Mouse (Mus musculus) neural tube, embryonic 14.5 days (tissue): ENCODE results near the gene Higd1c. TPM values are rescaled to one million over a fixed set of nuclear protein-coding genes. Genes with fewer than 3 reads are reported as not detected.
A peak's percentile ranks its signal among the peaks of the same experiment; 100 is the strongest.

Experiments used
- ATAC-seq: fragments of 200-750 bp; cut with Nextera tagmentation; 2 replicates; pipeline ENCODE4 v1.8.0; 2017; ENCODE audit warnings: low read depth, mild to moderate bottlenecking, moderate TSS enrichment, moderate library complexity
- H3K27ac ChIP-seq: fragments of 300-500 bp; sonication (generic); 2 replicates; pipeline ENCODE4 v1.5.1; 2014; ENCODE audit warnings: low read depth, mild to moderate bottlenecking, control low read depth, low read length, moderate library complexity, mixed read lengths
- H3K27me3 ChIP-seq: fragments of 300-500 bp; sonication (generic); 2 replicates; pipeline ENCODE4 v1.6.1; 2014; ENCODE audit warnings: low read length; ENCODE audit not compliant: control insufficient read depth, insufficient read depth
- H3K36me3 ChIP-seq: fragments of 300-500 bp; sonication (generic); 2 replicates; pipeline ENCODE4 v1.6.1; 2014; ENCODE audit warnings: low read length, mixed read lengths; ENCODE audit not compliant: control insufficient read depth, insufficient read depth
- H3K4me1 ChIP-seq: fragments of 300-500 bp; sonication (generic); 2 replicates; pipeline ENCODE4 v1.6.1; 2014; ENCODE audit warnings: low read length; ENCODE audit not compliant: control insufficient read depth, insufficient read depth
- H3K4me2 ChIP-seq: fragments of 300-500 bp; sonication (generic); 2 replicates; pipeline ENCODE4 v1.6.1; 2014; ENCODE audit warnings: mild to moderate bottlenecking, low read depth, low read length, control low read depth
- H3K4me3 ChIP-seq: fragments of 300-500 bp; sonication (generic); 2 replicates; pipeline ENCODE4 v1.5.1; 2014; ENCODE audit warnings: low read depth, low read length, control low read depth, mixed read lengths
- H3K9ac ChIP-seq: fragments of 300-500 bp; sonication (generic); replicated peaks from 2 replicates; pipeline ENCODE4 v1.6.1; 2014; ENCODE audit warnings: low read depth, mild to moderate bottlenecking, control low read depth, low read length, mixed read lengths
- H3K9me3 ChIP-seq: fragments of 300-500 bp; sonication (generic); 2 replicates; pipeline ENCODE4 v1.6.1; 2016; ENCODE audit warnings: low read length; ENCODE audit not compliant: control insufficient read depth
- WGBS: fragments of 180-500 bp; shearing (Covaris S2); extraction: QIAGEN DNeasy Blood & Tissue Kit; methylation state at CpG from one replicate; pipeline ENCODE4 v1.1.7; 2014; 5-methylcytosine and 5-hydroxymethylcytosine counted together
- polyA plus RNA-seq: library from polyadenylated mRNA; unstranded; fragments of >200 nt; fragmentation: Nextera tagmentation; extraction: Ambion mirVana; gene quantifications from 2 replicates; pipeline ENCODE4 v1.2.1, GENCODE M21; 2014

Higd1c gene
- polyA plus RNA-seq, 1 experiment from 2014 or later: not detected

- ATAC-seq: peak; percentile 58
- H3K27me3 ChIP-seq: peaks cover 10% of the 10 kb centered on the region
- H3K27ac ChIP-seq: peak overlapping the region; percentile 39; the same call in 1 of the 2 replicates
- no peaks in the 10 kb centered on the region for H3K36me3 ChIP-seq
- peak overlapping the region; percentile 94 for H3K9ac ChIP-seq
- H3K4me2 ChIP-seq: peak overlapping the region; percentile 78
- H3K9me3 ChIP-seq: no peaks in the 10 kb centered on the region
- peaks cover 17% of the 10 kb centered on the region for H3K4me1 ChIP-seq
- WGBS: under 1% methylated on average over 41 of the region's 44 CpGs
- H3K4me3 ChIP-seq: peak overlapping the region; percentile 96
Observed at GRCm38 (mm10) chr15:100422476-100422875, 58.1 kb downstream of the Higd1c start.

- H3K4me3 ChIP-seq: peak overlapping the region; percentile 96
- H3K9me3 ChIP-seq: no peaks in the 10 kb centered on the region
- peak overlapping the region; percentile 39; the same call in 1 of the 2 replicates for H3K27ac ChIP-seq
- ATAC-seq: peak; percentile 98
- under 1% methylated on average over 60 of the region's 65 CpGs for WGBS
- no peaks in the 10 kb centered on the region for H3K36me3 ChIP-seq
- peaks cover 10% of the 10 kb centered on the region for H3K27me3 ChIP-seq
- H3K4me1 ChIP-seq: peaks cover 17% of the 10 kb centered on the region
- H3K9ac ChIP-seq: peak overlapping the region; percentile 94
- H3K4me2 ChIP-seq: peak overlapping the region; percentile 78
Observed at GRCm38 (mm10) chr15:100422899-100423860, 58.8 kb downstream of the Higd1c start.

GRCm38 (mm10) chr15:100423916-100424315 is 59.6 kb downstream of the Higd1c start:
- Histone ChIP-seq H3K9me3 (no peaks in the 10 kb centered on the region), H3K4me3 (no peak overlapping the region; the same call in 1 of the 2 replicates), H3K9ac (no peak overlapping the region), H3K4me2 (peak overlapping the region; percentile 78), H3K36me3 (no peaks in the 10 kb centered on the region), H3K27ac (no peak overlapping the region), H3K27me3 (peaks cover 10% of the 10 kb centered on the region), H3K4me1 (peaks cover 17% of the 10 kb centered on the region)
- WGBS: 4% methylated on average over 14 of the region's 14 CpGs
- ATAC-seq: no peak

GRCm38 (mm10) chr15:100424396-100425122 is 60.2 kb downstream of the Higd1c start, which contains the start of gene Slc11a2:
Gene Slc11a2 (minus strand): TSS chr15:100425072.
- H3K4me1 ChIP-seq: peaks cover 14% of the 10 kb centered on the region
- peak within 1 kb of the TSS; percentile 78; the same call in 1 of the 2 replicates for H3K4me2 ChIP-seq
- peaks cover 10% of the 10 kb centered on the region for H3K27me3 ChIP-seq
- no peak within 1 kb of the TSS; the same call in 1 of the 2 replicates for H3K4me3 ChIP-seq
- ATAC-seq: no peak
- no peaks in the 10 kb centered on the region for H3K36me3 ChIP-seq
- H3K9ac ChIP-seq: no peak within 1 kb of the TSS
- H3K27ac ChIP-seq: no peak within 1 kb of the TSS
- H3K9me3 ChIP-seq: no peaks in the 10 kb centered on the region
- WGBS: 29% methylated on average over 17 of the region's 17 CpGs

GRCm38 (mm10) chr15:100428296-100428905 is 64.1 kb downstream of the Higd1c start:
- no peak overlapping the region for H3K27ac ChIP-seq
- no peaks in the 10 kb centered on the region for H3K36me3 ChIP-seq
- H3K4me2 ChIP-seq: no peak overlapping the region
- H3K4me3 ChIP-seq: no peak overlapping the region
- no peak for ATAC-seq
- peaks cover 3% of the 10 kb centered on the region; the same call in 1 of the 2 replicates for H3K4me1 ChIP-seq
- H3K9ac ChIP-seq: no peak overlapping the region
- no peaks in the 10 kb centered on the region for H3K9me3 ChIP-seq
- peaks cover 7% of the 10 kb centered on the region; the same call in 1 of the 2 replicates for H3K27me3 ChIP-seq
- 80% methylated on average over 13 of the region's 13 CpGs for WGBS

GRCm38 (mm10) chr15:100429959-100430565 is 65.7 kb downstream of the Higd1c start:
- Histone ChIP-seq H3K27me3 (peaks cover 3% of the 10 kb centered on the region; the same call in 1 of the 2 replicates), H3K4me1 (no peaks in the 10 kb centered on the region), H3K9ac (no peak overlapping the region), H3K4me3 (no peak overlapping the region), H3K9me3 (no peaks in the 10 kb centered on the region), H3K27ac (no peak overlapping the region), H3K4me2 (no peak overlapping the region), H3K36me3 (no peaks in the 10 kb centered on the region)
- WGBS: 71% methylated on average over 11 of the region's 11 CpGs
- no peak for ATAC-seq

- Histone ChIP-seq H3K9ac (no peak overlapping the region), H3K27me3 (no peaks in the 10 kb centered on the region), H3K9me3 (no peaks in the 10 kb centered on the region), H3K36me3 (no peaks in the 10 kb centered on the region), H3K4me2 (no peak overlapping the region), H3K27ac (no peak overlapping the region), H3K4me1 (no peaks in the 10 kb centered on the region), H3K4me3 (no peak overlapping the region)
- no peak for ATAC-seq
- 77% methylated on average over 4 of the region's 4 CpGs for WGBS
Observed at GRCm38 (mm10) chr15:100433234-100433633, 68.9 kb downstream of the Higd1c start.
